In genomic region chr13:46018903-46019430, GRCm38 (mm10) we compare ENCODE assay signal across 17 mouse cellular contexts. TPM values are rescaled to one million over a fixed set of nuclear protein-coding genes. Genes with fewer than 3 reads are reported as not detected.
DNase-seq lines count a peak whose midpoint lies in the region; ATAC-seq and TF ChIP-seq lines count a peak whose summit lies in the region.
"Had no signal": no experiment of that assay in that cellular context is flagged by ENCODE, and none has a peak within 500 bp of the region (broad histone marks: within the 10 kb centered on the region; RNA-seq: fewer than 3 reads in every experiment).

No protein-coding gene starts in this region.

- WGBS in forebrain, embryonic 10.5 days = 82% methylated on average over 13 of the region's 13 CpGs
- WGBS in forebrain, postnatal 0 days = 79% methylated on average over 13 of the region's 13 CpGs
- 33% methylated on average over 13 of the region's 13 CpGs for WGBS in stomach, embryonic 14.5 days

- TF ChIP-seq RAD21 in MEL (IDR thresholded peaks at IDR 0.05; ENCODE audit: low read depth, low read length) = no peak

- ATAC-seq in forebrain, postnatal 0 days = no peak
- no peak; the same call in 1 of the 2 replicates for ATAC-seq in stomach, embryonic 14.5 days (ENCODE audit: insufficient number of reproducible peaks, insufficient read depth, low FRiP score, low read depth)
- ATAC-seq: midbrain, embryonic 15.5 days had no signal

- H3K27ac ChIP-seq in forebrain, embryonic 10.5 days = peak overlapping the region; percentile 58; the same call in 1 of the 2 replicates
- H3K27ac ChIP-seq in forebrain, postnatal 0 days (ENCODE audit: low read depth, low read length) = no peak overlapping the region
- peak overlapping the region; percentile 44 for H3K27ac ChIP-seq in layer of hippocampus, adult 2 months
- H3K27ac ChIP-seq in MEL (ENCODE audit: control insufficient read depth, low read depth, low read length) = no peak overlapping the region
- H3K27ac ChIP-seq in stomach, embryonic 14.5 days (ENCODE audit: low read length) = peak overlapping the region; percentile 28; the same call in 1 of the 2 replicates
- H3K27ac ChIP-seq: heart, embryonic 13.5 days; hindbrain, embryonic 14.5 days; limb, embryonic 15.5 days; midbrain, embryonic 15.5 days had no signal

- H3K4me2 ChIP-seq in forebrain, postnatal 0 days (ENCODE audit: low read depth) = no peak overlapping the region
- H3K4me2 ChIP-seq in stomach, embryonic 14.5 days (replicated peaks; ENCODE audit: low read depth, low read length) = no peak overlapping the region
- H3K4me2 ChIP-seq: heart, embryonic 13.5 days; hindbrain, embryonic 14.5 days; limb, embryonic 15.5 days; midbrain, embryonic 15.5 days had no signal

- no peak overlapping the region for H3K4me3 ChIP-seq in forebrain, embryonic 10.5 days
- H3K4me3 ChIP-seq in forebrain, postnatal 0 days (ENCODE audit: low read depth, low read length) = no peak overlapping the region
- H3K4me3 ChIP-seq in layer of hippocampus, adult 2 months = no peak overlapping the region
- H3K4me3 ChIP-seq in MEL (ENCODE audit: control insufficient read depth in 1 of 2, insufficient read depth in 1 of 2, low read depth in 2 of 2, low read length in 2 of 2) = peak overlapping the region; percentile 25 to 46
- H3K4me3 ChIP-seq in stomach, embryonic 14.5 days (ENCODE audit: low read depth, low read length) = no peak overlapping the region
- H3K4me3 ChIP-seq: heart, embryonic 13.5 days; limb, embryonic 15.5 days; midbrain, embryonic 15.5 days; myocyte had no signal

- no peak overlapping the region for H3K9ac ChIP-seq in forebrain, postnatal 0 days
- H3K9ac ChIP-seq in MEL (ENCODE audit: control insufficient read depth, low read depth, low read length, poor library complexity, severe bottlenecking) = peak overlapping the region; percentile 0; the same call in 1 of the 2 replicates
- H3K9ac ChIP-seq in stomach, embryonic 14.5 days (replicated peaks; ENCODE audit: low read depth, low read length) = no peak overlapping the region
- H3K9ac ChIP-seq: heart, embryonic 13.5 days; hindbrain, embryonic 14.5 days; limb, embryonic 15.5 days; midbrain, embryonic 15.5 days had no signal

- H3K79me2 ChIP-seq in MEL (ENCODE audit: control insufficient read depth, insufficient read depth, low read length, poor library complexity) = no peaks in the 10 kb centered on the region

- peaks cover 31% of the 10 kb centered on the region for H3K4me1 ChIP-seq in forebrain, embryonic 10.5 days
- H3K4me1 ChIP-seq in forebrain, postnatal 0 days (ENCODE audit: insufficient read depth) = peaks cover 9% of the 10 kb centered on the region
- H3K4me1 ChIP-seq in MEL (ENCODE audit: control insufficient read depth in 1 of 2, insufficient read depth in 2 of 2, low read length in 2 of 2) = peaks cover 6 to 31% of the 10 kb centered on the region in 2 experiments; a peak in 3 of 4 replicates
- peaks cover 4% of the 10 kb centered on the region; the same call in 1 of the 2 replicates for H3K4me1 ChIP-seq in stomach, embryonic 14.5 days (ENCODE audit: control insufficient read depth, insufficient read depth, low read length)

- no peaks in the 10 kb centered on the region for H3K36me3 ChIP-seq in forebrain, embryonic 10.5 days (replicated peaks)
- H3K36me3 ChIP-seq in forebrain, postnatal 0 days (ENCODE audit: insufficient read depth) = no peaks in the 10 kb centered on the region
- peaks cover 0 to 13% of the 10 kb centered on the region in 2 experiments; a peak in 2 of 4 replicates for H3K36me3 ChIP-seq in MEL (ENCODE audit: control insufficient read depth in 1 of 2, insufficient read depth in 2 of 2, low read length in 2 of 2)
- no peaks in the 10 kb centered on the region for H3K36me3 ChIP-seq in stomach, embryonic 14.5 days (ENCODE audit: control insufficient read depth, insufficient read depth, low read length)
- H3K36me3 ChIP-seq: heart, embryonic 13.5 days; limb, embryonic 15.5 days; midbrain, embryonic 15.5 days had no signal

- 0 out of 4 replicates have a peak, but pooled peaks of 1 of the 2 experiments have one; percentile 3 for TF ChIP-seq EP300 in MEL (IDR thresholded peaks at IDR 0.05; ENCODE audit: low read depth in 1 of 2, low read length in 2 of 2)

- H3K27me3 ChIP-seq in forebrain, embryonic 10.5 days (ENCODE audit: poor library complexity, severe bottlenecking) = no peaks in the 10 kb centered on the region
- H3K27me3 ChIP-seq in forebrain, postnatal 0 days (ENCODE audit: insufficient read depth, low read length) = no peaks in the 10 kb centered on the region
- no peaks in the 10 kb centered on the region for H3K27me3 ChIP-seq in MEL (ENCODE audit: control insufficient read depth in 1 of 2, insufficient read depth in 2 of 2, low read length in 2 of 2)
- no peaks in the 10 kb centered on the region for H3K27me3 ChIP-seq in stomach, embryonic 14.5 days (ENCODE audit: control insufficient read depth, insufficient read depth, low read length)
- H3K27me3 ChIP-seq: heart, embryonic 13.5 days; limb, embryonic 15.5 days; midbrain, embryonic 15.5 days had no signal

- H3K9me3 ChIP-seq in forebrain, embryonic 10.5 days = no peaks in the 10 kb centered on the region
- H3K9me3 ChIP-seq in forebrain, postnatal 0 days (ENCODE audit: low read length) = no peaks in the 10 kb centered on the region
- H3K9me3 ChIP-seq in MEL (replicated peaks; ENCODE audit: insufficient read depth, low read length) = no peaks in the 10 kb centered on the region
- H3K9me3 ChIP-seq in stomach, embryonic 14.5 days (ENCODE audit: control insufficient read depth, low read depth, low read length) = no peaks in the 10 kb centered on the region
- H3K9me3 ChIP-seq: heart, embryonic 13.5 days; limb, embryonic 15.5 days; midbrain, embryonic 15.5 days had no signal

- TF ChIP-seq CTCF in forebrain, postnatal 0 days (IDR thresholded peaks at IDR 0.05; ENCODE audit: low read depth) = no peak
- no peak for TF ChIP-seq CTCF in layer of hippocampus, adult 2 months (conservative IDR thresholded peaks at IDR 0.05)
- no peak for TF ChIP-seq CTCF in MEL (IDR thresholded peaks at IDR 0.05 in 2 of 3, conservative IDR thresholded peaks at IDR 0.05 in 1 of 3; ENCODE audit: control insufficient read depth in 1 of 3, insufficient read depth in 1 of 3, low read depth in 2 of 3, low read length in 3 of 3, poor library complexity in 1 of 3, severe bottlenecking in 1 of 3)

- no peak for TF ChIP-seq POLR2A in MEL (IDR thresholded peaks at IDR 0.05; ENCODE audit: control insufficient read depth in 1 of 2, insufficient read depth in 1 of 2, low read depth in 1 of 2, low read length in 2 of 2, poor library complexity in 1 of 2)

- DNase-seq in forebrain, embryonic 10.5 days (ENCODE audit: extremely low spot score, low spot score) = no peak
- DNase-seq in forebrain, postnatal 0 days = no peak
- no peak for DNase-seq in layer of hippocampus, adult 2 months (ENCODE audit: low spot score in 2 of 2)
- no peak for DNase-seq in layer of hippocampus, adult 9-10 months (ENCODE audit: low spot score)
- peak; percentile 57 for DNase-seq in MEL (ENCODE audit: low read depth, low spot score)
- no peak for DNase-seq in neural tube, embryonic 10.5 days (ENCODE audit: extremely low spot score, low spot score)
- DNase-seq: embryo, embryonic 11 days; gastrocnemius, postnatal 10 days; heart, adult 18-20 months; right cerebral cortex, postnatal 25 days; thymus, postnatal 25 days had no signal

TF ChIP-seq in MEL, 35 proteins besides CTCF, POLR2A, EP300 and RAD21:
- no peak for TF ChIP-seq RCOR1 (IDR thresholded peaks at IDR 0.05; ENCODE audit: low read depth, low read length)
- TF ChIP-seq MXI1 (IDR thresholded peaks at IDR 0.05; ENCODE audit: low read depth, low read length) = peak; percentile 62
- peak; percentile 53 for TF ChIP-seq SIN3A (IDR thresholded peaks at IDR 0.05; ENCODE audit: low read length)
- TF ChIP-seq USF1 (IDR thresholded peaks at IDR 0.05; ENCODE audit: low read depth, low read length) = peak; percentile 43; the same call in 1 of the 2 replicates
- 0 out of 2 replicates have a peak, but pooled peaks have one; percentile 23 for TF ChIP-seq MYC (IDR thresholded peaks at IDR 0.05; ENCODE audit: low read depth, low read length)
- 0 out of 2 replicates have a peak, but pooled peaks have one; percentile 31 for TF ChIP-seq MAZ (IDR thresholded peaks at IDR 0.05; ENCODE audit: low read depth, low read length)
- TF ChIP-seq ETS1 (IDR thresholded peaks at IDR 0.05; ENCODE audit: low read depth, low read length) = peak; percentile 32; the same call in 1 of the 2 replicates
- no peak for TF ChIP-seq ZC3H11A (IDR thresholded peaks at IDR 0.05; ENCODE audit: low read depth, low read length)
- peak; percentile 84 for TF ChIP-seq MAX (IDR thresholded peaks at IDR 0.05; ENCODE audit: low read length)

RNA-seq across cellular contexts. Expression of gene Atxn1, which starts 54.2 kb away (rescaled TPM):
- 1.6 and 2.2 TPM in 2 replicates for polyA plus RNA-seq in forebrain, embryonic 10.5 days (2016; fragmentation: Nextera tagmentation; extraction: Ambion mirVana)
- total RNA-seq in forebrain, postnatal 0 days (2014; rRNA removed) = 32.3 and 33.6 TPM in 2 replicates
- 7.6 and 13.0 TPM in 2 replicates for polyA plus RNA-seq in forebrain, postnatal 0 days (2015; fragmentation: Nextera tagmentation; extraction: Ambion mirVana)
- 100 to 1,000 TPM; 128 to 131 TPM for total RNA-seq in layer of hippocampus, adult 2 months (2021)
- 0.39 and 0.98 TPM in 2 replicates for total RNA-seq in MEL (2012; rRNA removed)
- 1 to 10 TPM in 1 of 2 experiments, not detected in 1; 1.1 TPM for polyA plus RNA-seq in MEL (2012; ENCODE audit: insufficient read depth in 1 of 2, insufficient read length in 2 of 2, low read depth in 1 of 2, low replicate concordance in 2 of 2, missing spikeins in 1 of 2)
- 6.5 and 11.2 TPM in 2 replicates for polyA plus RNA-seq in stomach, embryonic 14.5 days (2014; fragmentation: Nextera tagmentation; extraction: Ambion mirVana)

Comparison
In these comparisons a context has a peak if more than half of its experiments do, and no peak if none do; other contexts are left out.
1. H3K27ac ChIP-seq: peak in forebrain, embryonic 10.5 days (single experiment), layer of hippocampus, adult 2 months (single experiment) and stomach, embryonic 14.5 days (single experiment); none in forebrain, postnatal 0 days (single experiment) and MEL (single experiment).
2. H3K4me3 ChIP-seq: peak in MEL (2 of 2); none in forebrain, embryonic 10.5 days (single experiment), forebrain, postnatal 0 days (single experiment), layer of hippocampus, adult 2 months (single experiment) and stomach, embryonic 14.5 days (single experiment).